Mouse (Mus musculus): ENCODE results near the gene Bloc1s4. TPM values are rescaled to one million over a fixed set of nuclear protein-coding genes. Genes with fewer than 3 reads are reported as not detected.
A peak's percentile ranks its signal among the peaks of the same experiment; 100 is the strongest.
"Not testable (repeated sequence)": the region's sequence is repeated elsewhere in the genome, so short reads cannot be mapped to it uniquely, and the experiment has no call there.

Gene Bloc1s4
- polyA plus RNA-seq (2016; fragmentation: Nextera tagmentation; extraction: Ambion mirVana) = 23.1 and 23.5 TPM in 2 replicates

- Histone ChIP-seq H3K4me1 (replicated peaks) (peaks cover 22% of the 10 kb centered on the region), H3K36me3 (0 out of 2 replicates have a peak, but pooled peaks cover 3% of the 10 kb centered on the region), H3K27me3 (ENCODE audit: insufficient read depth, poor library complexity, severe bottlenecking) (no peaks in the 10 kb centered on the region), H3K9me3 (no peaks in the 10 kb centered on the region), H3K27ac (peak within 1 kb of the TSS; percentile 88), H3K4me3 (peak within 1 kb of the TSS; percentile 100)
- peak; percentile 95 for DNase-seq (ENCODE audit: low spot score)
- WGBS = 5% methylated on average over 31 of the region's 31 CpGs
Measured at GRCm38 (mm10) chr5:36748536-36749061, at the start of gene Bloc1s4. TSS of gene Bloc1s4 (minus strand) at chr5:36748650.

DNA sequence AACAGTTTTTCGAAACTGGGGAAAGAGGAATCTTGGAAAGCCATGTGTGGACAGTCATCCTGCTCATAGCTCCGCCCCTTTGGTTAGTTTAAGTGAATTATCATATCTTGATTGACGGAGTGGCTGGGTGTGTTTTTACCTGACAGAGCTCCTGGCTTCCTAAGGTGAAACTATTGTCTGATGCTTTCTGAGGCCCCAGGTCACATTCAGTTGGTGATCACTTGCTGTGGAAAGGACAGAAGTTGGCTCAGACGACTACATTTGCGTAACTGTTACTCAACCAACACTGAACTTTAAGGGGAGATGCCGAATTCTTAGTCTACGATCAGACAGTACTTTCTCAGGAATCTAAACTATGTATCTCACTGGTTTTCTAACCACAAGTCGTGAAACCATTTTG lies 48.8 kb upstream of the Bloc1s4 start:
- no peak for DNase-seq (ENCODE audit: low spot score)
- H3K4me1 ChIP-seq (replicated peaks) = peaks cover 8% of the 10 kb centered on the region; the same call in 1 of the 2 replicates
- H3K4me3 ChIP-seq = peak overlapping the region; percentile 76
- H3K27me3 ChIP-seq (ENCODE audit: insufficient read depth, poor library complexity, severe bottlenecking) = 0 out of 2 replicates have a peak, but pooled peaks cover 6% of the 10 kb centered on the region
- peaks cover 25% of the 10 kb centered on the region for H3K36me3 ChIP-seq
- peak overlapping the region; percentile 93 for H3K27ac ChIP-seq
- WGBS = 52% methylated on average over 8 of the region's 8 CpGs
- no peaks in the 10 kb centered on the region for H3K9me3 ChIP-seq

DNA sequence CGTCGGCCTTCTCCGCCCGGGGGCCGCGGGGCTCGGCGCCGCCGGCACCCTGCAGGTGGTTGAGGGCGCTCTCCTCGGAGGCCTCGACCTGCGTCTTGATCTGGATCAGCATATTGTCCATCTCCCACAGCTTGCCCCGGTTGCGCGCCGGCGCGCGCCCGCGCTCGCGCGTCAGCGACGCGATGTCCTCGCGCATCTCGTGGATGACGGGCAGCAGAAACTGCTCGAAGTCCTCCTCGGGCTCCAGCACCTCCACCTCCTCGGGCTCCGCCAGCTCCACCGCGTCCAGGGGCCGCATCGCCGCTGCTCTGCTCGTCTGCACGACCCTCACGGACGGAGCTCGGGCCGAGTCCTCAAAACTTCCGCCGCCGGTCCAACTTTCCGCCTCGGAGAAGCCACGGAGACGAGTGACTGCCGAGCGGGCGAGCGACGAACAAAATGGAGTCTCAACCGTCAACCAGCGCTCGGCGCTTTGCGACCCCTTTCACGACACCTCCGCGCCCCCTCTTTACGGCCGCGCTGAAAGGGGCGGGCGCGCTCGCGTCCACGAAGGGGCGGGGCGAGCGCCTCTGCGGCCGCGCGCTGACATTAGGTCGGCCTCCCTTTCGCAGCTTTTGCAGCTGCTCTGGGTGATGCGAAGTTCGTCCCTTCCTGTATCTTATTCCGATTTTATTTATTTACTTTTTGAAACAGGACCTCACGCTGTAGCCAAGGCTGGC lies 48.0 kb upstream of the Bloc1s4 start, which contains the start of gene Mrfap1:
Gene Mrfap1, minus strand, starts transcription at position 477 of the 719 bp plus-strand sequence.
- H3K4me1 ChIP-seq (replicated peaks); H3K27me3 ChIP-seq (ENCODE audit: insufficient read depth, poor library complexity, severe bottlenecking); H3K9me3 ChIP-seq: not testable (repeated sequence)
- peak; percentile 94 for DNase-seq (ENCODE audit: low spot score)
- Histone ChIP-seq H3K27ac (peak within 1 kb of the TSS; percentile 93), H3K36me3 (peaks cover 25% of the 10 kb centered on the region), H3K4me3 (peak within 1 kb of the TSS; percentile 76)
- WGBS = under 1% methylated on average over 90 of the region's 90 CpGs

GRCm38 (mm10) chr5:36795647-36796295 lies 47.3 kb upstream of the Bloc1s4 start:
- peak; percentile 64 for DNase-seq (ENCODE audit: low spot score)

GRCm38 (mm10) chr5:36791861-36792260 lies 43.4 kb upstream of the Bloc1s4 start:
- Histone ChIP-seq H3K27me3 (ENCODE audit: insufficient read depth, poor library complexity, severe bottlenecking) (no peaks in the 10 kb centered on the region), H3K27ac (no peak overlapping the region), H3K9me3 (no peaks in the 10 kb centered on the region), H3K4me1 (replicated peaks) (peaks cover 3% of the 10 kb centered on the region; the same call in 1 of the 2 replicates), H3K4me3 (no peak overlapping the region), H3K36me3 (peaks cover 31% of the 10 kb centered on the region)
- 86% methylated on average over 9 of the region's 9 CpGs for WGBS
- DNase-seq (ENCODE audit: low spot score) = no peak

More at GRCm38 (mm10) chr5:36795647-36796295, 47.3 kb upstream of the Bloc1s4 start:
- H3K4me1 ChIP-seq (replicated peaks); H3K9me3 ChIP-seq; H3K27me3 ChIP-seq (ENCODE audit: insufficient read depth, poor library complexity, severe bottlenecking): not testable (repeated sequence)
- Histone ChIP-seq H3K36me3 (peaks cover 28% of the 10 kb centered on the region), H3K27ac (peak overlapping the region; percentile 93), H3K4me3 (peak overlapping the region; percentile 76)
- WGBS = 10% methylated on average over 37 of the region's 37 CpGs

DNA sequence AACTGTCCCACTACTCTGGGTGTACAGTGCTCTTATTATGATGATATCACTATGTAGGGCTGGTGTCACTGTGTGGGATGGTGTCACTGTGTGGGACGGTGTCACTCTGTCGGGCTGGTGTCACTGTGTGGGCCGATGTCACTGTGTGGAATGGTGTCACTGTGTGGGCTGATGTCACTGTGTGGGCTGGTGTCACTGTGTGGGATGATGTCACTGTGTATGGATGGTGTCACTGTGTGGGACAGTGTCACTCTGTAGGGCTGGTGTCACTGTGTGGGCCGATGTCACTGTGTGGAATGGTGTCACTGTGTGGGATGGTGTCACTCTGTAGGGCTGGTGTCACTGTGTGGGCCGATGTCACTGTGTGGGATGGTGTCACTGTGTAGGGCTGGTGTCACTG lies 37.6 kb upstream of the Bloc1s4 start:
- Histone ChIP-seq H3K9me3 (peaks cover 9% of the 10 kb centered on the region; the same call in 1 of the 2 replicates), H3K27ac (no peak overlapping the region), H3K4me1 (replicated peaks) (no peaks in the 10 kb centered on the region), H3K36me3 (0 out of 2 replicates have a peak, but pooled peaks cover 6% of the 10 kb centered on the region), H3K4me3 (no peak overlapping the region), H3K27me3 (ENCODE audit: insufficient read depth, poor library complexity, severe bottlenecking) (no peaks in the 10 kb centered on the region)
- 90% methylated on average over 5 of the region's 5 CpGs for WGBS
- DNase-seq (ENCODE audit: low spot score) = no peak

GRCm38 (mm10) chr5:36779512-36779911 lies 31.1 kb upstream of the Bloc1s4 start:
- Histone ChIP-seq H3K9me3 (peaks cover 19% of the 10 kb centered on the region), H3K4me3 (no peak overlapping the region), H3K27me3 (ENCODE audit: insufficient read depth, poor library complexity, severe bottlenecking) (no peaks in the 10 kb centered on the region), H3K4me1 (replicated peaks) (peaks cover 18% of the 10 kb centered on the region), H3K27ac (no peak overlapping the region), H3K36me3 (no peaks in the 10 kb centered on the region)
- DNase-seq (ENCODE audit: low spot score) = no peak
- 87% methylated on average over 2 of the region's 2 CpGs for WGBS

DNA sequence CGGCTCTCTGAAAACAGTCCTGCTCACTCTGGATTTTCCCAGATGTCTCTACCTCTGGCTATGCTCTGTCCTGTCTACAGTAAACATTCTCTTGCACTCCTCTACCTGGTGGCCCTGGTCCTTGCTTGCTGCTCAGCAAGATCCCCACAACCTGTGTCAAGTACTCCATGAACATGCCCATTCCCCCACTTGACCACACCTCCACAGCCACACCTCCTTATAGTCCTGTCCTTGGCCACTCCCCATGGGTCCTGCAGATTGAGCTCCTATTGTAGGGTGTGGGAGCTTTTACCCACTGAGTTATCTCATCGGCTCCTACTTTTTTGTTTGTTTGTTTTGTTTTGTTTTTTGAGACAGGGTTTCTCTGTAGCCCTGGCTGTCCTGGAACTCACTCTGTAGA lies 30.5 kb upstream of the Bloc1s4 start:
- Histone ChIP-seq H3K27me3 (ENCODE audit: insufficient read depth, poor library complexity, severe bottlenecking) (no peaks in the 10 kb centered on the region), H3K9me3 (peaks cover 13% of the 10 kb centered on the region), H3K36me3 (no peaks in the 10 kb centered on the region), H3K4me1 (replicated peaks) (peaks cover 18% of the 10 kb centered on the region), H3K27ac (no peak overlapping the region), H3K4me3 (no peak overlapping the region)
- WGBS = 83% methylated on average over 1 of the region's 2 CpGs
- no peak for DNase-seq (ENCODE audit: low spot score)

- 4% methylated on average over 2 of the region's 2 CpGs for WGBS
- H3K9me3 ChIP-seq = peaks cover 13% of the 10 kb centered on the region
- no peak overlapping the region for H3K27ac ChIP-seq
- no peak for DNase-seq (ENCODE audit: low spot score)
- peaks cover 27% of the 10 kb centered on the region for H3K4me1 ChIP-seq (replicated peaks)
- H3K36me3 ChIP-seq = no peaks in the 10 kb centered on the region
- no peaks in the 10 kb centered on the region for H3K27me3 ChIP-seq (ENCODE audit: insufficient read depth, poor library complexity, severe bottlenecking)
- H3K4me3 ChIP-seq = no peak overlapping the region
Measured at GRCm38 (mm10) chr5:36777186-36777585, 28.7 kb upstream of the Bloc1s4 start.

DNA sequence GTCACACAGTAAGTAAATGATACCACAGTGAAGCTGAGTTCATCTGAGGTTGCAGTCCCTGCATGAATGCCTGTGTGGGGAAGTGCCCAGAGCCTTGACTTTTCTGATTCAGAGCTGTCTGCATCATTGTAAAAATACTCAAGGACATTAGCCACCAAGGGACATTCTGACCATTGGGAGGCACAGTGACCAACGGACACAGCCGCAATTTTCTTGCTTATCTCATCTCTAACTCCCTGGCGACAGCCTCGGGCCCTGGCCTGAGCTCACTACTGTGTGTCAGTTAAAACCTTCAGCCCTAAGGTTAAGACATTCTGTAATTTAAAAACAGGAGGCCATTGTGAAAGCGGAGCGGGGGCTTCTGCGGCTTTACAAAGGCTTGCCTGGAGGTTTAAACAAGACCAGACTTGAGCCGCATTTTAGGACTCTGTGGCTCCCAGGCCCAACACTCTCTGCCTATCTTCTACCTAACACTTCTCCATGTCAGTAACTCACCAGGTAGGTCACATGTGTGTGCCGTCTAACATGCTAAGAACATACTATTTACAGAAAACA lies 27.6 kb upstream of the Bloc1s4 start:
- H3K27ac ChIP-seq = peak overlapping the region; percentile 62
- DNase-seq (ENCODE audit: low spot score) = no peak
- H3K36me3 ChIP-seq = no peaks in the 10 kb centered on the region
- peaks cover 27% of the 10 kb centered on the region for H3K4me1 ChIP-seq (replicated peaks)
- H3K27me3 ChIP-seq (ENCODE audit: insufficient read depth, poor library complexity, severe bottlenecking) = no peaks in the 10 kb centered on the region
- H3K4me3 ChIP-seq = no peak overlapping the region
- H3K9me3 ChIP-seq = peaks cover 13% of the 10 kb centered on the region
- WGBS = 33% methylated on average over 9 of the region's 9 CpGs

DNA sequence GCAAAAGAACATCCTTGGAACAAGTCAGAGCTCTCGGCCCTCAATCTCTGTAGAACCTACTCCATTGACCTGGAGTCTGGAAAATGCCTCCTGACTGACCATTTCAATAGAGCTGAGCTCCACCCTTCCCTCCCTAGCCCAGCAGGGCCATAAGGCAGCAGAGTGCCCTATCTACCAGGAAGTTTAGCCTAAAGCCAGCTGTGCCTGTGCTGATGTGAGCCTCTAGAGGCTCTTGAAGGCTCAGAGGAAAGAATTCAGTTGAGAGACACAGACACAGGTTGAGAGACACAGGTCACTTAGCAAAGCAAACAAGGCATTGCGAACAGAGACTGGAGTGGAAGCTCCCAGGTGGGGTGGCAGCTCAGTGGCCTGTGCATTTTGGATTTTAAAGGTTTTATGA lies 26.9 kb upstream of the Bloc1s4 start:
- Histone ChIP-seq H3K36me3 (no peaks in the 10 kb centered on the region), H3K9me3 (peaks cover 8% of the 10 kb centered on the region), H3K27ac (no peak overlapping the region), H3K4me3 (no peak overlapping the region), H3K27me3 (ENCODE audit: insufficient read depth, poor library complexity, severe bottlenecking) (no peaks in the 10 kb centered on the region), H3K4me1 (replicated peaks) (peaks cover 27% of the 10 kb centered on the region)
- no peak for DNase-seq (ENCODE audit: low spot score)
- 83% methylated on average over 2 of the region's 2 CpGs for WGBS

- 86% methylated on average over 5 of the region's 5 CpGs for WGBS
- Histone ChIP-seq H3K4me1 (replicated peaks) (peaks cover 34% of the 10 kb centered on the region), H3K9me3 (no peaks in the 10 kb centered on the region), H3K4me3 (no peak overlapping the region), H3K27me3 (ENCODE audit: insufficient read depth, poor library complexity, severe bottlenecking) (no peaks in the 10 kb centered on the region), H3K27ac (peak overlapping the region; percentile 29; the same call in 1 of the 2 replicates), H3K36me3 (no peaks in the 10 kb centered on the region)
- DNase-seq (ENCODE audit: low spot score) = no peak
Measured at GRCm38 (mm10) chr5:36772586-36772985, 24.1 kb upstream of the Bloc1s4 start.

All from hindbrain, embryonic 10.5 days (tissue).